Mouse (Mus musculus) left cerebral cortex, adult 11 months (tissue): ENCODE data around the gene Cadm1.
A peak's percentile ranks its signal among the peaks of the same experiment; 100 is the strongest.

Source experiments
- DNase-seq: peaks from one replicate; pipeline ENCODE4 v3.0.0; 2022; ENCODE audit warnings: low spot score

The Cadm1 gene

GRCm38 (mm10) chr9:47529602-47530450 lies at the start of gene Cadm1:
Cadm1 (plus strand) TSS chr9:47530173.
- peak; percentile 97 for DNase-seq

GRCm38 (mm10) chr9:47484506-47484905 lies 45.5 kb upstream of the Cadm1 start:
- no peak for DNase-seq

GRCm38 (mm10) chr9:47485186-47485585 lies 44.8 kb upstream of the Cadm1 start:
- no peak for DNase-seq

- DNase-seq = no peak
These were observed 30.2 kb upstream of the Cadm1 start for GRCm38 (mm10) chr9:47499761-47500160.

- no peak for DNase-seq
These were observed 24.0 kb upstream of the Cadm1 start for GRCm38 (mm10) chr9:47505956-47506355.

GRCm38 (mm10) chr9:47506876-47507275 lies 23.1 kb upstream of the Cadm1 start:
- no peak for DNase-seq

- no peak for DNase-seq
These were observed 21.9 kb upstream of the Cadm1 start for GRCm38 (mm10) chr9:47508109-47508508.

GRCm38 (mm10) chr9:47512521-47512920 lies 17.5 kb upstream of the Cadm1 start:
- no peak for DNase-seq

- DNase-seq = no peak
These were observed 15.7 kb upstream of the Cadm1 start for GRCm38 (mm10) chr9:47514318-47514717.

GRCm38 (mm10) chr9:47516238-47516637 lies 13.7 kb upstream of the Cadm1 start:
- no peak for DNase-seq

- DNase-seq = no peak
These were observed 2.7 kb upstream of the Cadm1 start for GRCm38 (mm10) chr9:47527290-47527689.

GRCm38 (mm10) chr9:47527741-47528140 lies 2.2 kb upstream of the Cadm1 start:
- peak; percentile 51 for DNase-seq

- DNase-seq = no peak
These were observed 791 bp upstream of the Cadm1 start for GRCm38 (mm10) chr9:47529182-47529581.

GRCm38 (mm10) chr9:47530544-47530921 lies 560 bp downstream of the Cadm1 start:
- DNase-seq = no peak

- peak; percentile 46 for DNase-seq
These were observed 1.2 kb downstream of the Cadm1 start for GRCm38 (mm10) chr9:47530922-47531850.

- no peak for DNase-seq
These were observed 2.4 kb downstream of the Cadm1 start for GRCm38 (mm10) chr9:47532215-47532865.

- DNase-seq = no peak
These were observed 3.5 kb downstream of the Cadm1 start for GRCm38 (mm10) chr9:47533461-47533860.

GRCm38 (mm10) chr9:47534573-47535475 lies 4.9 kb downstream of the Cadm1 start:
- no peak for DNase-seq

- DNase-seq = no peak
These were observed 15.3 kb downstream of the Cadm1 start for GRCm38 (mm10) chr9:47545245-47545644.

GRCm38 (mm10) chr9:47545667-47546066 lies 15.7 kb downstream of the Cadm1 start:
- no peak for DNase-seq

GRCm38 (mm10) chr9:47548402-47548801 lies 18.4 kb downstream of the Cadm1 start:
- DNase-seq = no peak
